Comparison of ENCODE assay signal across 20 mouse cellular contexts in genomic region chr7:45131850-45132249, GRCm38 (mm10). TPM values are rescaled to one million over a fixed set of nuclear protein-coding genes. Genes with fewer than 3 reads are reported as not detected.
DNase-seq lines count a peak whose midpoint lies in the region; ATAC-seq lines count a peak whose summit lies in the region.
"Had no signal": no experiment of that assay in that cellular context is flagged by ENCODE, and none has a peak within 500 bp of the region (broad histone marks: within the 10 kb centered on the region; RNA-seq: fewer than 3 reads in every experiment).

No protein-coding gene starts in this region.

- ATAC-seq in heart, embryonic 11.5 days (replicated peaks; ENCODE audit: insufficient number of reproducible peaks, low FRiP score, low TSS enrichment) = no peak
- ATAC-seq in liver, embryonic 11.5 days (replicated peaks; ENCODE audit: low FRiP score) = no peak
- ATAC-seq: midbrain, embryonic 13.5 days had no signal

- H3K4me1 ChIP-seq in heart, embryonic 11.5 days (ENCODE audit: control insufficient read depth, insufficient read depth, low read length) = peaks cover 14% of the 10 kb centered on the region
- peaks cover 35% of the 10 kb centered on the region for H3K4me1 ChIP-seq in liver, embryonic 11.5 days (replicated peaks; ENCODE audit: control insufficient read depth, insufficient read depth, low read length)
- peaks cover 42% of the 10 kb centered on the region for H3K4me1 ChIP-seq in embryonic facial prominence, embryonic 10.5 days

- no peak overlapping the region for H3K4me3 ChIP-seq in heart, embryonic 11.5 days (ENCODE audit: low read depth, low read length)
- no peak overlapping the region for H3K4me3 ChIP-seq in liver, embryonic 11.5 days (ENCODE audit: low read depth, low read length)
- H3K4me3 ChIP-seq in embryonic facial prominence, embryonic 10.5 days = peak overlapping the region; percentile 28; the same call in 1 of the 2 replicates
- H3K4me3 ChIP-seq: embryonic facial prominence, embryonic 12.5 days; left cerebral cortex, adult 2 months; midbrain, embryonic 13.5 days had no signal

- H3K4me2 ChIP-seq in heart, embryonic 11.5 days = no peak overlapping the region
- no peak overlapping the region; the same call in 1 of the 2 replicates for H3K4me2 ChIP-seq in liver, embryonic 11.5 days
- H3K4me2 ChIP-seq: embryonic facial prominence, embryonic 12.5 days; midbrain, embryonic 13.5 days had no signal

- H3K27ac ChIP-seq in heart, embryonic 11.5 days (ENCODE audit: low read depth, low read length) = no peak overlapping the region
- H3K27ac ChIP-seq in liver, embryonic 11.5 days (ENCODE audit: low read depth, low read length) = no peak overlapping the region
- 0 out of 2 replicates have a peak overlapping the region, but pooled peaks have one; percentile 37 for H3K27ac ChIP-seq in embryonic facial prominence, embryonic 10.5 days (replicated peaks)
- H3K27ac ChIP-seq: embryonic facial prominence, embryonic 12.5 days; left cerebral cortex, adult 2 months; macrophage; midbrain, embryonic 13.5 days; stomach, postnatal 0 days had no signal

- H3K27me3 ChIP-seq in heart, embryonic 11.5 days (ENCODE audit: control insufficient read depth, insufficient read depth, low read length) = peaks cover 4% of the 10 kb centered on the region; the same call in 1 of the 2 replicates
- H3K27me3 ChIP-seq in liver, embryonic 11.5 days (replicated peaks; ENCODE audit: control insufficient read depth, insufficient read depth, low read length) = no peaks in the 10 kb centered on the region
- H3K27me3 ChIP-seq in embryonic facial prominence, embryonic 10.5 days (replicated peaks; ENCODE audit: low read depth, poor library complexity, severe bottlenecking) = peaks cover 29% of the 10 kb centered on the region

- 0 out of 2 replicates have a peak overlapping the region, but pooled peaks have one; percentile 10 for H3K9ac ChIP-seq in heart, embryonic 11.5 days (ENCODE audit: low read depth, low read length)
- peak overlapping the region; percentile 22; the same call in 1 of the 2 replicates for H3K9ac ChIP-seq in liver, embryonic 11.5 days (ENCODE audit: low read depth, low read length)
- H3K9ac ChIP-seq: embryonic facial prominence, embryonic 12.5 days; midbrain, embryonic 13.5 days had no signal

- 62% methylated on average over 11 of the region's 11 CpGs for WGBS in heart, embryonic 11.5 days (ENCODE audit: insufficient replicate concordance)
- 74% methylated on average over 11 of the region's 11 CpGs for WGBS in liver, embryonic 11.5 days
- WGBS in embryonic facial prominence, embryonic 10.5 days = 82% methylated on average over 11 of the region's 11 CpGs

- no peaks in the 10 kb centered on the region for H3K9me3 ChIP-seq in heart, embryonic 11.5 days (replicated peaks; ENCODE audit: control insufficient read depth, low read length)
- no peaks in the 10 kb centered on the region for H3K9me3 ChIP-seq in liver, embryonic 11.5 days (ENCODE audit: control insufficient read depth, low read length)
- no peaks in the 10 kb centered on the region for H3K9me3 ChIP-seq in embryonic facial prominence, embryonic 10.5 days
- H3K9me3 ChIP-seq: embryonic facial prominence, embryonic 12.5 days; midbrain, embryonic 13.5 days had no signal

- peaks cover 5% of the 10 kb centered on the region for H3K36me3 ChIP-seq in heart, embryonic 11.5 days (ENCODE audit: control insufficient read depth, insufficient read depth, low read length)
- peaks cover 8% of the 10 kb centered on the region for H3K36me3 ChIP-seq in liver, embryonic 11.5 days (ENCODE audit: control insufficient read depth, insufficient read depth, low read length)
- peaks cover 11% of the 10 kb centered on the region for H3K36me3 ChIP-seq in embryonic facial prominence, embryonic 10.5 days (replicated peaks)

- DNase-seq in cerebellum, adult 11-12 months = peak; percentile 50
- DNase-seq in cerebellum, postnatal 4 days (ENCODE audit: low spot score in 2 of 2) = no peak
- DNase-seq in heart, adult 18-20 months = no peak
- no peak for DNase-seq in liver, embryonic 11.5 days (ENCODE audit: low spot score)
- DNase-seq in liver = no peak
- no peak for DNase-seq in embryonic facial prominence, embryonic 10.5 days (ENCODE audit: low spot score)
- no peak for DNase-seq in kidney, adult 8-10 months
- DNase-seq: adrenal gland, postnatal 25 days; cerebellum, postnatal 14 days; gastrocnemius, postnatal 14 days; kidney, adult 18-20 months; kidney, postnatal 14 days; lung, adult 2 months; thymus, postnatal 25 days had no signal

RNA-seq across cellular contexts. Expression of gene Rpl13a, which starts 3.3 kb away (rescaled TPM):
- polyA plus RNA-seq in heart, embryonic 11.5 days (2014; fragmentation: Nextera tagmentation; extraction: Ambion mirVana) = 981 and 1,056 TPM in 2 replicates
- total RNA-seq in heart, adult 18-20 months (2021) = 100 to 1,000 TPM; 714 to 715 TPM
- 1,710 and 1,879 TPM in 2 replicates for polyA plus RNA-seq in liver, embryonic 11.5 days (2014; fragmentation: Nextera tagmentation; extraction: Ambion mirVana)
- 1,273 and 1,282 TPM in 2 replicates for polyA plus RNA-seq in embryonic facial prominence, embryonic 10.5 days (2016; fragmentation: Nextera tagmentation; extraction: Ambion mirVana)

RNA-seq across cellular contexts. Expression of gene Gm45713, which starts 4.2 kb away (rescaled TPM):
- 0.21 TPM in 2 replicates for polyA plus RNA-seq in heart, embryonic 11.5 days (2014; fragmentation: Nextera tagmentation; extraction: Ambion mirVana)
- under 1 TPM; 0.26 to 0.47 TPM for total RNA-seq in heart, adult 18-20 months (2021)
- 0.41 and 1.1 TPM in 2 replicates for polyA plus RNA-seq in liver, embryonic 11.5 days (2014; fragmentation: Nextera tagmentation; extraction: Ambion mirVana)
- 0.31 TPM in 1 of 2 replicates, not detected in the other for polyA plus RNA-seq in embryonic facial prominence, embryonic 10.5 days (2016; fragmentation: Nextera tagmentation; extraction: Ambion mirVana)
- total RNA-seq: adrenal gland, postnatal 25 days; gastrocnemius, postnatal 14 days; left cerebral cortex, adult 2 months had no signal
- polyA plus RNA-seq: macrophage; midbrain, embryonic 13.5 days had no signal

RNA-seq across cellular contexts. Expression of gene Flt3l, which starts 4.4 kb away (rescaled TPM):
- polyA plus RNA-seq in heart, embryonic 11.5 days (2014; fragmentation: Nextera tagmentation; extraction: Ambion mirVana) = 1.6 and 2.5 TPM in 2 replicates
- total RNA-seq in heart, adult 18-20 months (2021) = 1 to 10 TPM; 2.7 to 5.3 TPM
- 9.7 and 10.5 TPM in 2 replicates for polyA plus RNA-seq in liver, embryonic 11.5 days (2014; fragmentation: Nextera tagmentation; extraction: Ambion mirVana)
- polyA plus RNA-seq in embryonic facial prominence, embryonic 10.5 days (2016; fragmentation: Nextera tagmentation; extraction: Ambion mirVana) = 0.97 and 1.8 TPM in 2 replicates

RNA-seq across cellular contexts. Expression of gene Rps11, which starts 7.6 kb away (rescaled TPM):
- polyA plus RNA-seq in heart, embryonic 11.5 days (2014; fragmentation: Nextera tagmentation; extraction: Ambion mirVana) = 1,168 and 1,305 TPM in 2 replicates
- 100 to 1,000 TPM; 512 to 646 TPM for total RNA-seq in heart, adult 18-20 months (2021)
- polyA plus RNA-seq in liver, embryonic 11.5 days (2014; fragmentation: Nextera tagmentation; extraction: Ambion mirVana) = 2,085 and 2,209 TPM in 2 replicates
- polyA plus RNA-seq in embryonic facial prominence, embryonic 10.5 days (2016; fragmentation: Nextera tagmentation; extraction: Ambion mirVana) = 1,885 and 1,917 TPM in 2 replicates

RNA-seq across cellular contexts. Expression of gene Pih1d1, which starts 22.3 kb away (rescaled TPM):
- 99.1 and 99.6 TPM in 2 replicates for polyA plus RNA-seq in heart, embryonic 11.5 days (2014; fragmentation: Nextera tagmentation; extraction: Ambion mirVana)
- total RNA-seq in heart, adult 18-20 months (2021) = 10 to 100 TPM; 35.5 to 42.7 TPM
- polyA plus RNA-seq in liver, embryonic 11.5 days (2014; fragmentation: Nextera tagmentation; extraction: Ambion mirVana) = 86.2 and 87.7 TPM in 2 replicates
- polyA plus RNA-seq in embryonic facial prominence, embryonic 10.5 days (2016; fragmentation: Nextera tagmentation; extraction: Ambion mirVana) = 99.6 and 103 TPM in 2 replicates
